Comparison of ENCODE assay signal across 9 mouse cellular contexts in genomic region chr5:113796401-113797148, GRCm38 (mm10). TPM values are rescaled to one million over a fixed set of nuclear protein-coding genes. Genes with fewer than 3 reads are reported as not detected.
DNase-seq lines count a peak whose midpoint lies in the region; ATAC-seq lines count a peak whose summit lies in the region.
"Had no signal": no experiment of that assay in that cellular context is flagged by ENCODE, and none has a peak within 500 bp of the region (broad histone marks: within the 10 kb centered on the region; RNA-seq: fewer than 3 reads in every experiment).

No protein-coding gene starts in this region.

- peak overlapping the region; percentile 80 for H3K4me3 ChIP-seq in megakaryocyte, embryonic 14.5 days (replicated peaks)
- H3K4me3 ChIP-seq in intestine, embryonic 15.5 days (replicated peaks), result peak overlapping the region; percentile 41; the same call in 1 of the 2 replicates
- H3K4me3 ChIP-seq in neural tube, embryonic 13.5 days, result no peak overlapping the region

- ATAC-seq in megakaryocyte, adult 5-6 weeks (ENCODE audit: poor library complexity, severe bottlenecking), result no peak
- peak; percentile 12; the same call in 1 of the 2 replicates for ATAC-seq in intestine, embryonic 15.5 days
- ATAC-seq in neural tube, embryonic 13.5 days (ENCODE audit: low read depth), result no peak

- H3K4me2 ChIP-seq in intestine, embryonic 15.5 days (replicated peaks), result peak overlapping the region; percentile 55
- peak overlapping the region; percentile 30 for H3K4me2 ChIP-seq in neural tube, embryonic 13.5 days

- no peaks in the 10 kb centered on the region for H3K9me3 ChIP-seq in megakaryocyte, embryonic 14.5 days
- H3K9me3 ChIP-seq in intestine, embryonic 15.5 days, result no peaks in the 10 kb centered on the region
- no peaks in the 10 kb centered on the region for H3K9me3 ChIP-seq in neural tube, embryonic 13.5 days

- WGBS in intestine, embryonic 15.5 days, result 7% methylated on average over 13 of the region's 13 CpGs
- WGBS in neural tube, embryonic 13.5 days, result 5% methylated on average over 13 of the region's 13 CpGs

- H3K27me3 ChIP-seq in megakaryocyte, embryonic 14.5 days (replicated peaks), result peaks cover 80% of the 10 kb centered on the region
- H3K27me3 ChIP-seq in intestine, embryonic 15.5 days (replicated peaks), result no peaks in the 10 kb centered on the region
- 0 out of 2 replicates have a peak, but pooled peaks cover 6% of the 10 kb centered on the region for H3K27me3 ChIP-seq in neural tube, embryonic 13.5 days

- peak; percentile 55 for DNase-seq in gastrocnemius, postnatal 10 days
- DNase-seq in gastrocnemius, postnatal 36 days, result no peak
- DNase-seq in cerebellum, adult 11 months, result no peak
- no peak for DNase-seq in cerebellum, adult 9-11 months
- DNase-seq: cerebellum, postnatal 36 days had no signal

- H3K27ac ChIP-seq in intestine, embryonic 15.5 days, result peak overlapping the region; percentile 56
- peak overlapping the region; percentile 23; the same call in 1 of the 2 replicates for H3K27ac ChIP-seq in neural tube, embryonic 13.5 days (replicated peaks)

- intact Hi-C loops in gastrocnemius, postnatal 36 days (cut with DNase I), result no loop called here

- peaks cover 73% of the 10 kb centered on the region for H3K4me1 ChIP-seq in megakaryocyte, embryonic 14.5 days
- H3K4me1 ChIP-seq in intestine, embryonic 15.5 days (replicated peaks), result peaks cover 25% of the 10 kb centered on the region
- H3K4me1 ChIP-seq in neural tube, embryonic 13.5 days (replicated peaks), result peaks cover 33% of the 10 kb centered on the region

- no peaks in the 10 kb centered on the region for H3K36me3 ChIP-seq in megakaryocyte, embryonic 14.5 days (replicated peaks; ENCODE audit: low read length)
- H3K36me3 ChIP-seq in intestine, embryonic 15.5 days, result no peaks in the 10 kb centered on the region
- H3K36me3 ChIP-seq in neural tube, embryonic 13.5 days, result no peaks in the 10 kb centered on the region

- no peak overlapping the region for H3K9ac ChIP-seq in intestine, embryonic 15.5 days
- 0 out of 2 replicates have a peak overlapping the region, but pooled peaks have one; percentile 26 for H3K9ac ChIP-seq in neural tube, embryonic 13.5 days

RNA-seq across cellular contexts. Expression of gene Tmem119, which starts 3.7 kb away (rescaled TPM):
- 10 to 100 TPM; 13.0 to 23.1 TPM for total RNA-seq in gastrocnemius, postnatal 10 days (2021)
- 1 to 10 TPM; 2.2 to 2.7 TPM for total RNA-seq in gastrocnemius, postnatal 36 days (2021)
- 4.0 TPM in 1 of 2 replicates, not detected in the other for polyA plus RNA-seq in megakaryocyte, embryonic 14.5 days (2012; ENCODE audit: insufficient read depth, low replicate concordance)
- total RNA-seq in megakaryocyte, adult 5-6 weeks (2015), result 1.9 and 2.8 TPM in 2 replicates
- total RNA-seq in megakaryocyte, adult 5-6 weeks (2017), result 2.3 and 3.2 TPM in 2 replicates
- 57.5 and 61.9 TPM in 2 replicates for polyA plus RNA-seq in intestine, embryonic 15.5 days (2015; fragmentation: Nextera tagmentation; extraction: Ambion mirVana)
- 12.6 and 19.9 TPM in 2 replicates for polyA plus RNA-seq in neural tube, embryonic 13.5 days (2015; fragmentation: Nextera tagmentation; extraction: Ambion mirVana)

RNA-seq across cellular contexts. Expression of gene Iscu, which starts 24.0 kb away (rescaled TPM):
- 10 to 100 TPM; 76.8 to 89.1 TPM for total RNA-seq in gastrocnemius, postnatal 10 days (2021)
- total RNA-seq in gastrocnemius, postnatal 36 days (2021), result 100 to 1,000 TPM; 137 to 139 TPM
- polyA plus RNA-seq in megakaryocyte, embryonic 14.5 days (2012; ENCODE audit: insufficient read depth, low replicate concordance), result 39.7 and 56.2 TPM in 2 replicates
- total RNA-seq in megakaryocyte, adult 5-6 weeks (2015), result 107 and 114 TPM in 2 replicates
- 80.8 and 95.5 TPM in 2 replicates for total RNA-seq in megakaryocyte, adult 5-6 weeks (2017)
- 107 and 115 TPM in 2 replicates for polyA plus RNA-seq in intestine, embryonic 15.5 days (2015; fragmentation: Nextera tagmentation; extraction: Ambion mirVana)
- 85.7 and 93.0 TPM in 2 replicates for polyA plus RNA-seq in neural tube, embryonic 13.5 days (2015; fragmentation: Nextera tagmentation; extraction: Ambion mirVana)

RNA-seq across cellular contexts. Expression of gene Sart3, which starts 24.3 kb away (rescaled TPM):
- total RNA-seq in gastrocnemius, postnatal 10 days (2021), result 10 to 100 TPM in 1 of 2 experiments, 1 to 10 TPM in 1; 9.5 to 10.2 TPM
- 1 to 10 TPM; 7.3 to 8.0 TPM for total RNA-seq in gastrocnemius, postnatal 36 days (2021)
- polyA plus RNA-seq in megakaryocyte, embryonic 14.5 days (2012; ENCODE audit: insufficient read depth, low replicate concordance), result 9.0 and 14.3 TPM in 2 replicates
- 9.9 and 11.9 TPM in 2 replicates for total RNA-seq in megakaryocyte, adult 5-6 weeks (2015)
- total RNA-seq in megakaryocyte, adult 5-6 weeks (2017), result 26.1 and 28.3 TPM in 2 replicates
- polyA plus RNA-seq in intestine, embryonic 15.5 days (2015; fragmentation: Nextera tagmentation; extraction: Ambion mirVana), result 40.2 and 43.8 TPM in 2 replicates
- polyA plus RNA-seq in neural tube, embryonic 13.5 days (2015; fragmentation: Nextera tagmentation; extraction: Ambion mirVana), result 45.5 and 47.0 TPM in 2 replicates

RNA-seq across cellular contexts. Expression of gene Selplg, which starts 35.9 kb away (rescaled TPM):
- 1 to 10 TPM; 1.8 to 3.3 TPM for total RNA-seq in gastrocnemius, postnatal 10 days (2021)
- total RNA-seq in gastrocnemius, postnatal 36 days (2021), result 1 to 10 TPM; 1.0 to 1.2 TPM
- 39.4 and 167 TPM in 2 replicates for polyA plus RNA-seq in megakaryocyte, embryonic 14.5 days (2012; ENCODE audit: insufficient read depth, low replicate concordance)
- total RNA-seq in megakaryocyte, adult 5-6 weeks (2015), result 718 and 733 TPM in 2 replicates
- total RNA-seq in megakaryocyte, adult 5-6 weeks (2017), result 291 and 312 TPM in 2 replicates
- polyA plus RNA-seq in intestine, embryonic 15.5 days (2015; fragmentation: Nextera tagmentation; extraction: Ambion mirVana), result 3.4 and 4.4 TPM in 2 replicates
- 1.9 and 2.5 TPM in 2 replicates for polyA plus RNA-seq in neural tube, embryonic 13.5 days (2015; fragmentation: Nextera tagmentation; extraction: Ambion mirVana)
